Mouse (Mus musculus) hindbrain, embryonic 14.5 days (tissue): Measurements from ENCODE around the gene Adgrl2. TPM values are rescaled to one million over a fixed set of nuclear protein-coding genes. Genes with fewer than 3 reads are reported as not detected.

Source experiments
- ATAC-seq: fragments of 200-750 bp; cut with Nextera tagmentation; 2 replicates; pipeline ENCODE4 v1.8.0; 2017; ENCODE audit warnings: moderate number of reproducible peaks, mild to moderate bottlenecking, moderate TSS enrichment, moderate library complexity; ENCODE audit not compliant: low FRiP score
- DNase-seq: peaks from one replicate; pipeline ENCODE4 v3.0.0-alpha.2; 2015; ENCODE audit warnings: low spot score
- H3K27ac ChIP-seq: fragments of 300-500 bp; sonication (generic); 2 replicates; pipeline ENCODE4 v1.5.1; 2014; ENCODE audit warnings: mild to moderate bottlenecking, moderate library complexity
- H3K27me3 ChIP-seq: fragments of 300-500 bp; sonication (generic); 2 replicates; pipeline ENCODE4 v1.6.1; 2014; ENCODE audit warnings: mild to moderate bottlenecking, low read length, mixed read lengths; ENCODE audit not compliant: control insufficient read depth, insufficient read depth
- H3K36me3 ChIP-seq: fragments of 300-500 bp; sonication (generic); replicated peaks from 2 replicates; pipeline ENCODE4 v1.6.1; 2014; ENCODE audit not compliant: control insufficient read depth, insufficient read depth
- H3K4me1 ChIP-seq: fragments of 300-500 bp; sonication (generic); replicated peaks from 2 replicates; pipeline ENCODE4 v1.6.1; 2014; ENCODE audit warnings: antibody characterized with exemption, low read length, mixed read lengths; ENCODE audit not compliant: control insufficient read depth, insufficient read depth
- H3K4me2 ChIP-seq: fragments of 300-500 bp; sonication (generic); replicated peaks from 2 replicates; pipeline ENCODE4 v1.6.1; 2014; ENCODE audit warnings: mild to moderate bottlenecking, moderate library complexity
- H3K4me3 ChIP-seq: fragments of 300-500 bp; sonication (generic); replicated peaks from 2 replicates; pipeline ENCODE4 v1.5.1; 2014; ENCODE audit warnings: mild to moderate bottlenecking, low read length
- H3K9ac ChIP-seq: fragments of 300-500 bp; sonication (generic); 2 replicates; pipeline ENCODE4 v1.6.1; 2014
- H3K9me3 ChIP-seq: fragments of 300-500 bp; sonication (generic); 2 replicates; pipeline ENCODE4 v1.6.1; 2016; ENCODE audit warnings: low read length; ENCODE audit not compliant: control insufficient read depth
- WGBS: fragments of 180-500 bp; shearing (Covaris S2); extraction: QIAGEN DNeasy Blood & Tissue Kit; methylation state at CpG from one replicate; pipeline ENCODE4 v1.1.7; 2014; 5-methylcytosine and 5-hydroxymethylcytosine counted together
- polyA plus RNA-seq: library from polyadenylated mRNA; unstranded; fragments of >200 nt; fragmentation: Nextera tagmentation; extraction: Ambion mirVana; gene quantifications from 2 replicates; pipeline ENCODE4 v1.2.1, GENCODE M21; 2014

Gene Adgrl2
- polyA plus RNA-seq, 1 experiment from 2014 or later = 171 TPM

- Histone ChIP-seq H3K9ac (no peak overlapping the region), H3K36me3 (no peaks in the 10 kb centered on the region), H3K4me3 (no peak overlapping the region), H3K9me3 (no peaks in the 10 kb centered on the region), H3K4me1 (peaks cover 17% of the 10 kb centered on the region), H3K4me2 (no peak overlapping the region), H3K27me3 (no peaks in the 10 kb centered on the region), H3K27ac (no peak overlapping the region)
- no peak for DNase-seq
- 93% methylated on average over 5 of the region's 5 CpGs for WGBS
- no peak for ATAC-seq
Observed at GRCm38 (mm10) chr3:148918425-148918824, 71.9 kb downstream of the Adgrl2 start.

- DNase-seq = no peak
- Histone ChIP-seq H3K9ac (no peak overlapping the region), H3K27me3 (no peaks in the 10 kb centered on the region), H3K36me3 (no peaks in the 10 kb centered on the region), H3K4me2 (no peak overlapping the region), H3K27ac (no peak overlapping the region), H3K4me1 (peaks cover 22% of the 10 kb centered on the region), H3K4me3 (no peak overlapping the region), H3K9me3 (no peaks in the 10 kb centered on the region)
- 83% methylated on average over 7 of the region's 7 CpGs for WGBS
- ATAC-seq = no peak
Observed at GRCm38 (mm10) chr3:148917837-148918236, 72.5 kb downstream of the Adgrl2 start.

- H3K27ac ChIP-seq = no peak overlapping the region; the same call in 1 of the 2 replicates
- peaks cover 20% of the 10 kb centered on the region for H3K4me1 ChIP-seq
- no peak overlapping the region for H3K4me2 ChIP-seq
- DNase-seq (no peak), ATAC-seq (no peak)
- H3K4me3 ChIP-seq = no peak overlapping the region
- H3K9me3 ChIP-seq = no peaks in the 10 kb centered on the region
- WGBS = 61% methylated on average over 5 of the region's 5 CpGs
- no peak overlapping the region for H3K9ac ChIP-seq
- no peaks in the 10 kb centered on the region for H3K36me3 ChIP-seq
- no peaks in the 10 kb centered on the region for H3K27me3 ChIP-seq
Observed at GRCm38 (mm10) chr3:148916226-148916625, 74.1 kb downstream of the Adgrl2 start.

- whole genome bisulfite sequencing = 45% methylated on average over 14 of the region's 14 CpGs
- no peak overlapping the region for H3K4me2 ChIP-seq
Observed at GRCm38 (mm10) chr3:148912944-148913684, 77.2 kb downstream of the Adgrl2 start.

DNA sequence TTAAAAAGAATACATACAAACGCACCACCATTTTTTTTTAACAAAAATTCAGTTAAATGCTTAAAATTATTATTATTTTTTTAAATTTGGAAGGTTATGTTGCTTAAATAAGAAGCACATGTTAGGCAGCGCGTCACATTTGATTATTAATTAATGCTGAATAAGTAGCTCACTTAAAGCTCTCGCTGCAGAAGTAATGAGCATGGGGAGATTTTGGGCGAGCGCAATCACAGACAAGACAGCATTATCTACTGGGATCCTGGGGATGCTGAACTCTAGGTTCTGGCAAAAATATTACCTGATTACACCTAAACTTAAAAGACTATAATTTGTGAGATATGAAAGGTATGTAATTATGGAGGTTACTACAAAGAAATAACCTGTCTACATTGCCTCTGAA is 77.8 kb downstream of the Adgrl2 start:
- ATAC-seq = no peak
- H3K27ac ChIP-seq = no peak overlapping the region

More at GRCm38 (mm10) chr3:148912944-148913684, 77.2 kb downstream of the Adgrl2 start:
- DNase-seq = peak; percentile 40
- 0 out of 2 replicates have a peak, but pooled peaks have one; percentile 19 for ATAC-seq
- Histone ChIP-seq H3K27ac (peak overlapping the region; percentile 32; the same call in 1 of the 2 replicates), H3K4me3 (no peak overlapping the region), H3K4me1 (peaks cover 21% of the 10 kb centered on the region), H3K9ac (no peak overlapping the region), H3K9me3 (no peaks in the 10 kb centered on the region), H3K27me3 (no peaks in the 10 kb centered on the region), H3K36me3 (no peaks in the 10 kb centered on the region)

GRCm38 (mm10) chr3:148907873-148908272 is 82.5 kb downstream of the Adgrl2 start:
- DNase-seq = no peak
- 65% methylated on average over 3 of the region's 3 CpGs for WGBS

More for the DNA sequence above, 77.8 kb downstream of the Adgrl2 start:
- WGBS = 63% methylated on average over 6 of the region's 6 CpGs
- no peaks in the 10 kb centered on the region for H3K27me3 ChIP-seq
- H3K9ac ChIP-seq = no peak overlapping the region
- no peak for DNase-seq
- H3K4me1 ChIP-seq = peaks cover 24% of the 10 kb centered on the region
- no peak overlapping the region for H3K4me3 ChIP-seq
- no peaks in the 10 kb centered on the region for H3K9me3 ChIP-seq
- no peaks in the 10 kb centered on the region for H3K36me3 ChIP-seq
- no peak overlapping the region for H3K4me2 ChIP-seq

DNA sequence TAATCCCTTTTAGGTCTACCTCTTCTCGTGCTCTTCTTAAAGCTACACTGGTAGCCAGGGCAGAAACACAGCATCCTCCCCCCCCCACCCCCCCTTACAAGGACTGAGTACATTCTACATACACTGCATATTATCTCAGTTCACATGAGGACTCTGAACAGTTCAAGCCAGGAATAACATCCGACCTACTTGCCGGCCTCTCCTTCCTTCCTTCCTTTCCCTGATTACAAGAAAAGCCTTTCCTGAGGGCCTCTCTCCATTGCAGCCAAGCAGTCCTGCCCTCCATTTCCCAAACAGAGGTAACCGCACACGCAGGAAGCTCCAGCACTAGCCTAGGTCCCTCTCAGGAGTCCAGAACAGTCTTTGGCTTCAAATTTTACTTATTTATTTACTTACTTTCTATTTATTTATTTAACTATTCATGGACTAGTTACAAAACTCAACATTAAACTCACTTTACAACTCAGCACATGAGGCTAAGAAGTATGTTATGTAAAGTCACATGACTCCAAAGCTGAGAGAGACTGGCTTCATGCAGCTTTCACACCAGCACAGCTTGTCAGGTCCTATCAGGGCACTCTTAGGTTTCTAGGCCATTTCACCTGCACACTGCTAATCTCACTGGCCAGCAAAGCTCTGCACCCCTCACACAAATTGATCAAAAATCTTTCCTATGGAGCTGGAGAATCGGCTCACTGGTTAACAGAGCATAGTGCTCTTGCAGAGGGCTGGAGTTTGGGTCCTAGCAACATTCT is 83.2 kb downstream of the Adgrl2 start:
- no peaks in the 10 kb centered on the region for H3K36me3 ChIP-seq
- 75% methylated on average over 6 of the region's 6 CpGs for WGBS
- H3K9ac ChIP-seq = no peak overlapping the region
- peaks cover 10% of the 10 kb centered on the region for H3K4me1 ChIP-seq
- no peaks in the 10 kb centered on the region for H3K27me3 ChIP-seq
- no peak overlapping the region for H3K27ac ChIP-seq
- H3K4me2 ChIP-seq = no peak overlapping the region
- no peak overlapping the region for H3K4me3 ChIP-seq
- no peaks in the 10 kb centered on the region for H3K9me3 ChIP-seq
- ATAC-seq (no peak), DNase-seq (no peak)

More at GRCm38 (mm10) chr3:148907873-148908272, 82.5 kb downstream of the Adgrl2 start:
- no peak for ATAC-seq
- no peaks in the 10 kb centered on the region for H3K27me3 ChIP-seq
- H3K9ac ChIP-seq = no peak overlapping the region
- H3K4me3 ChIP-seq = no peak overlapping the region
- H3K4me2 ChIP-seq = no peak overlapping the region
- H3K9me3 ChIP-seq = no peaks in the 10 kb centered on the region
- H3K4me1 ChIP-seq = peaks cover 17% of the 10 kb centered on the region
- no peak overlapping the region for H3K27ac ChIP-seq
- H3K36me3 ChIP-seq = no peaks in the 10 kb centered on the region

- no peak overlapping the region for H3K4me3 ChIP-seq
- DNase-seq (no peak), ATAC-seq (0 out of 2 replicates have a peak, but pooled peaks have one; percentile 14)
- no peaks in the 10 kb centered on the region for H3K36me3 ChIP-seq
- H3K27ac ChIP-seq = no peak overlapping the region
- H3K9me3 ChIP-seq = no peaks in the 10 kb centered on the region
- no peaks in the 10 kb centered on the region for H3K27me3 ChIP-seq
- H3K4me1 ChIP-seq = peaks cover 10% of the 10 kb centered on the region; the same call in 1 of the 2 replicates
- no peak overlapping the region for H3K9ac ChIP-seq
- WGBS = 72% methylated on average over 13 of the region's 13 CpGs
- H3K4me2 ChIP-seq = no peak overlapping the region
Observed at GRCm38 (mm10) chr3:148905906-148906779, 84.2 kb downstream of the Adgrl2 start.
